Mouse (Mus musculus): ENCODE data around the gene Cacng6. TPM values are rescaled to one million over a fixed set of nuclear protein-coding genes. Genes with fewer than 3 reads are reported as not detected.

Gene Cacng6
- polyA plus RNA-seq, 2 experiments = 8.9 to 10.0 TPM

DNA sequence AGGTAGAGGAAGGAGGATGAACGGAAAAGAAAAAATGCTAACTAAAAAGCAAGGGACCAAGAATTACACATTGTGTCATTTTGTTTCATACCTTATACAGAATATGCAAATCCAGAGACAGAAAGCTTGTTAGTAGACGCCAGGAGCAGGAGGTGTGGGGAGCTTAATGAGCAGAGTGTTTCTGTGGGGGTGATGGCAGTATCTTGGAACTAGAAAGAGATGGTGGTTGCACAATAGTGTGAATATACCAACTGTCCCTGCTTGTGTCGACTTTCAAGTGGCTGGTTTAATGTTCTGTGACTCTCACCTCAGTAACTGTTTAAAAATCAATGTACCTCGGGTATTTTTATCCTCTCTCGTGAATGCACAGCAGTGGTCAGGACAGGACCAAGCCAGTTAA lies 52.7 kb downstream of the Cacng6 start:
- no peaks in the 10 kb centered on the region; the same call in 1 of the 2 replicates for H3K4me1 ChIP-seq (ENCODE audit: control insufficient read depth, insufficient read depth, low read length)
- no peak overlapping the region for H3K9ac ChIP-seq (ENCODE audit: low read depth, low read length, severe bottlenecking)
- H3K4me2 ChIP-seq (replicated peaks; ENCODE audit: low read depth, low read length, severe bottlenecking) = no peak overlapping the region
- DNase-seq (ENCODE audit: low spot score) (no peak), ATAC-seq (ENCODE audit: low FRiP score, low read depth) (no peak)
- no peaks in the 10 kb centered on the region for H3K27me3 ChIP-seq (ENCODE audit: control insufficient read depth, insufficient read depth, low read length)
- no peaks in the 10 kb centered on the region for H3K36me3 ChIP-seq (ENCODE audit: control insufficient read depth, insufficient read depth, low read length)
- no peaks in the 10 kb centered on the region for H3K9me3 ChIP-seq (ENCODE audit: control insufficient read depth, low read length)
- H3K4me3 ChIP-seq (replicated peaks; ENCODE audit: low read length) = no peak overlapping the region
- WGBS = 74% methylated on average over 5 of the region's 5 CpGs
- no peak overlapping the region for H3K27ac ChIP-seq (replicated peaks; ENCODE audit: low read depth, low read length)
- no peak for TF ChIP-seq POLR2A (IDR thresholded peaks at IDR 0.05; ENCODE audit: borderline replicate concordance, extremely low read depth, insufficient read depth, insufficient read length)

DNA sequence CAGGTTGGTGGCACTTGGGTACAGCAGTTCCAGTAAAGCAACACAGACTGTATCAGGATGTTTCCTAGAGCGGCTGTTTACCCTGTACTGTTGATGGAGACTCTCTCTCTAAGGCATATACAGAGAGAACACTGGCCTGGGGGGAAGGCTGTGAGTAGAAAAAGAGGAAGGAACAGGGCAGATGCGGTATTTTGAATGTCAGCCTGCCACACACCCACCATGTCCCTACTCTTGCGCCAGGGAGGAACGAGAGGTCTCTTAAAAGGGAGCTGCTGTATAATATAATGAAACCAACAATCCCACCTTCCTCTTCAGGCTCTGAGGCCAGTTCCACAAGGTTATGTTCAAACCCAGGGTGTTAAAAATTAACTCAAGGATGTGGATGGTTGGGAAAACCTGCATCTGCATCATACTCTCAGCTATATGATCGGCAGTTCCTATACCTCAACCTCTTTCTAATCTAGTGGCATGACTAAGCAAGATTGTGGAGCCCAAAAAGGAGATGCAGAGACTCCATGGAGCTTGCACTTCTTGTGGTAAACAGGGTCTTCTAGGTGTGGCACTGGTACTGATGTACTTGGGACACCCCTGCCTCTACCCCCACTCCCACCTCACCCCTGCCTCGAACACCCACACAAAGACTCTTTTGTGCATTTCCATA lies 58.1 kb downstream of the Cacng6 start:
- Histone ChIP-seq H3K36me3 (ENCODE audit: control insufficient read depth, insufficient read depth, low read length) (no peaks in the 10 kb centered on the region), H3K9ac (ENCODE audit: low read depth, low read length, severe bottlenecking) (no peak overlapping the region), H3K4me1 (ENCODE audit: control insufficient read depth, insufficient read depth, low read length) (no peaks in the 10 kb centered on the region), H3K9me3 (ENCODE audit: control insufficient read depth, low read length) (no peaks in the 10 kb centered on the region), H3K4me2 (replicated peaks; ENCODE audit: low read depth, low read length, severe bottlenecking) (no peak overlapping the region), H3K4me3 (replicated peaks; ENCODE audit: low read length) (no peak overlapping the region), H3K27ac (replicated peaks; ENCODE audit: low read depth, low read length) (no peak overlapping the region), H3K27me3 (ENCODE audit: control insufficient read depth, insufficient read depth, low read length) (no peaks in the 10 kb centered on the region)
- ATAC-seq (ENCODE audit: low FRiP score, low read depth) = no peak
- 89% methylated on average over 6 of the region's 6 CpGs for WGBS
- no peak for TF ChIP-seq POLR2A (IDR thresholded peaks at IDR 0.05; ENCODE audit: borderline replicate concordance, extremely low read depth, insufficient read depth, insufficient read length)
- DNase-seq (ENCODE audit: low spot score) = no peak

Small RNA genes lying within 50 kb of the gene (microRNA-seq; reads per million reads assigned to microRNA genes)
- gene Gm23450 = 5.7 reads per million, percentile 15 among the genes with 10 or more reads in this experiment

Other genes with a start within 250 kb of the Cacng6 start
- gene Nlrp12, start 174.5 kb upstream of the Cacng6 start, polyA plus RNA-seq (2012; rRNA removed) = not detected in 2 replicates
- gene Nlrp12, start 174.5 kb upstream of the Cacng6 start, polyA plus RNA-seq (2014; fragmentation: Nextera tagmentation; extraction: Ambion mirVana) = not detected in 2 replicates
- 209 and 348 TPM in 2 replicates for gene Myadm, start 135.1 kb upstream of the Cacng6 start, polyA plus RNA-seq (2012; rRNA removed)
- gene Myadm, start 135.1 kb upstream of the Cacng6 start, polyA plus RNA-seq (2014; fragmentation: Nextera tagmentation; extraction: Ambion mirVana) = 126 and 141 TPM in 2 replicates
- 1.6 and 1.7 TPM in 2 replicates for gene Prkcg, start 135.0 kb upstream of the Cacng6 start, polyA plus RNA-seq (2012; rRNA removed)
- gene Prkcg, start 135.0 kb upstream of the Cacng6 start, polyA plus RNA-seq (2014; fragmentation: Nextera tagmentation; extraction: Ambion mirVana) = 0.17 and 0.35 TPM in 2 replicates
- gene Cacng7, start 91.2 kb upstream of the Cacng6 start, polyA plus RNA-seq (2012; rRNA removed) = 129 and 207 TPM in 2 replicates
- 2.5 and 3.9 TPM in 2 replicates for gene Cacng7, start 91.2 kb upstream of the Cacng6 start, polyA plus RNA-seq (2014; fragmentation: Nextera tagmentation; extraction: Ambion mirVana)
- gene Cacng8, start 33.5 kb upstream of the Cacng6 start, polyA plus RNA-seq (2012; rRNA removed) = 4.0 and 5.5 TPM in 2 replicates
- 3.6 and 4.7 TPM in 2 replicates for gene Cacng8, start 33.5 kb upstream of the Cacng6 start, polyA plus RNA-seq (2014; fragmentation: Nextera tagmentation; extraction: Ambion mirVana)
- gene Tarm1, start 78.4 kb downstream of the Cacng6 start, polyA plus RNA-seq (2012; rRNA removed) = 0.48 and 0.65 TPM in 2 replicates
- 0.80 and 0.92 TPM in 2 replicates for gene Tarm1, start 78.4 kb downstream of the Cacng6 start, polyA plus RNA-seq (2014; fragmentation: Nextera tagmentation; extraction: Ambion mirVana)
- gene Oscar, start 192.0 kb downstream of the Cacng6 start, polyA plus RNA-seq (2012; rRNA removed) = 1.1 and 1.9 TPM in 2 replicates
- gene Oscar, start 192.0 kb downstream of the Cacng6 start, polyA plus RNA-seq (2014; fragmentation: Nextera tagmentation; extraction: Ambion mirVana) = 0.40 TPM in 2 replicates
- gene Ndufa3, start 193.2 kb downstream of the Cacng6 start, polyA plus RNA-seq (2012; rRNA removed) = 232 and 238 TPM in 2 replicates
- 494 and 527 TPM in 2 replicates for gene Ndufa3, start 193.2 kb downstream of the Cacng6 start, polyA plus RNA-seq (2014; fragmentation: Nextera tagmentation; extraction: Ambion mirVana)
- 21.5 and 31.9 TPM in 2 replicates for gene Tfpt, start 205.7 kb downstream of the Cacng6 start, polyA plus RNA-seq (2012; rRNA removed)
- 24.7 and 24.8 TPM in 2 replicates for gene Tfpt, start 205.7 kb downstream of the Cacng6 start, polyA plus RNA-seq (2014; fragmentation: Nextera tagmentation; extraction: Ambion mirVana)
- 52.0 and 64.9 TPM in 2 replicates for gene Prpf31, start 205.8 kb downstream of the Cacng6 start, polyA plus RNA-seq (2012; rRNA removed)
- gene Prpf31, start 205.8 kb downstream of the Cacng6 start, polyA plus RNA-seq (2014; fragmentation: Nextera tagmentation; extraction: Ambion mirVana) = 85.6 and 87.5 TPM in 2 replicates
- 108 and 144 TPM in 2 replicates for gene Cnot3, start 221.1 kb downstream of the Cacng6 start, polyA plus RNA-seq (2012; rRNA removed)
- gene Cnot3, start 221.1 kb downstream of the Cacng6 start, polyA plus RNA-seq (2014; fragmentation: Nextera tagmentation; extraction: Ambion mirVana) = 63.8 and 72.1 TPM in 2 replicates
- 6.0 and 10.5 TPM in 2 replicates for gene Leng1, start 241.6 kb downstream of the Cacng6 start, polyA plus RNA-seq (2012; rRNA removed)
- gene Leng1, start 241.6 kb downstream of the Cacng6 start, polyA plus RNA-seq (2014; fragmentation: Nextera tagmentation; extraction: Ambion mirVana) = 12.6 and 14.6 TPM in 2 replicates